Mouse (Mus musculus) lung, postnatal 0 days (tissue): Measurements from ENCODE around the gene Fbxl8.

Experiments
- CTCF ChIP-seq: IDR thresholded peaks from 2 replicates; pipeline ENCODE4 v1.5.1; 2016; ENCODE audit warnings: antibody characterized with exemption, mild to moderate bottlenecking
- EP300 ChIP-seq: IDR thresholded peaks from 2 replicates; pipeline ENCODE4 v1.6.1; 2016; ENCODE audit warnings: antibody characterized with exemption, mild to moderate bottlenecking, control low read depth

- no peak for TF ChIP-seq EP300
- no peak for TF ChIP-seq CTCF
These were observed 30.3 kb downstream of the Fbxl8 start for GRCm38 (mm10) chr8:105294776-105295175.
